Mouse (Mus musculus) embryonic facial prominence, embryonic 10.5 days (tissue): ENCODE measurements at regions not wholly inside any gene's neighbourhood (a gene's known extent, or its start where the extent isn't known, plus 50 kb on each side); places are given as distances from the start of the nearest gene placed in this dataset.

Source experiments
- DNase-seq: peaks from one replicate; pipeline ENCODE4 v3.0.0-alpha.2; 2017; ENCODE audit warnings: low spot score
- H3K27ac ChIP-seq: fragments of 300-500 bp; sonication (generic); replicated peaks from 2 replicates; pipeline ENCODE4 v1.5.1; 2016; ENCODE audit warnings: mild to moderate bottlenecking
- H3K27me3 ChIP-seq: fragments of 300-500 bp; sonication (generic); replicated peaks from 2 replicates; pipeline ENCODE4 v1.6.1; 2016; ENCODE audit warnings: low read depth, mild to moderate bottlenecking; ENCODE audit not compliant: poor library complexity, severe bottlenecking
- H3K36me3 ChIP-seq: fragments of 300-500 bp; sonication (generic); replicated peaks from 2 replicates; pipeline ENCODE4 v1.6.1; 2016; ENCODE audit warnings: mild to moderate bottlenecking, moderate library complexity
- H3K4me1 ChIP-seq: fragments of 300-500 bp; sonication (generic); 2 replicates; pipeline ENCODE4 v1.6.1; 2016
- H3K4me3 ChIP-seq: fragments of 300-500 bp; sonication (generic); 2 replicates; pipeline ENCODE4 v1.5.1; 2016; ENCODE audit warnings: mild to moderate bottlenecking, moderate library complexity
- H3K9me3 ChIP-seq: fragments of 300-500 bp; sonication (generic); 2 replicates; pipeline ENCODE4 v1.6.1; 2016; ENCODE audit warnings: mild to moderate bottlenecking
- WGBS: fragments of 180-500 bp; shearing (Covaris S2); methylation state at CpG from one replicate; pipeline ENCODE4 v1.1.7; 2016; 5-methylcytosine and 5-hydroxymethylcytosine counted together

DNA sequence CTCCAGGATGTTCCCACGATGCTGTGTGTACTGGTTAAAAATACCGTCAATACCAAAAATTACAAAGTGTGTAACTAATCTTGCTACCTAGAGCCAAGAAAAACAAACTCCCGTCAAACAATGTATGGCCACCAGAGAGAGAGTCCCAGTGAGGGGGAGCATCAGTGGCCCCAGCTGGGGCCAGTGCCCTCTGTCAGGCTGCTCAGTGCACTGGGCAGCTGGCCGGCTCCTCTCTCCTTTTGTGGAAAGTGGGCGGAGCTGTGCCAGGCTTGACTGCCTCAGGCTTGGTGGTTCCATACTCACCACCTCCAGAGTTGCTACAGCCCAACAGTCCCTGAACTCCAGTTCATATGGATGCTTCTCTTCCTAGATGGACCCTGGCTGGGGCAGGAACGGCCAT, 53.8 kb upstream of the Sept5 start:
- H3K36me3 ChIP-seq = no peaks in the 10 kb centered on the region
- peaks cover 28% of the 10 kb centered on the region for H3K4me1 ChIP-seq
- DNase-seq = no peak
- H3K27me3 ChIP-seq = peaks cover 5% of the 10 kb centered on the region
- H3K9me3 ChIP-seq = no peaks in the 10 kb centered on the region
- H3K4me3 ChIP-seq = no peak overlapping the region
- H3K27ac ChIP-seq = no peak overlapping the region
- 51% methylated on average over 6 of the region's 6 CpGs for WGBS

DNA sequence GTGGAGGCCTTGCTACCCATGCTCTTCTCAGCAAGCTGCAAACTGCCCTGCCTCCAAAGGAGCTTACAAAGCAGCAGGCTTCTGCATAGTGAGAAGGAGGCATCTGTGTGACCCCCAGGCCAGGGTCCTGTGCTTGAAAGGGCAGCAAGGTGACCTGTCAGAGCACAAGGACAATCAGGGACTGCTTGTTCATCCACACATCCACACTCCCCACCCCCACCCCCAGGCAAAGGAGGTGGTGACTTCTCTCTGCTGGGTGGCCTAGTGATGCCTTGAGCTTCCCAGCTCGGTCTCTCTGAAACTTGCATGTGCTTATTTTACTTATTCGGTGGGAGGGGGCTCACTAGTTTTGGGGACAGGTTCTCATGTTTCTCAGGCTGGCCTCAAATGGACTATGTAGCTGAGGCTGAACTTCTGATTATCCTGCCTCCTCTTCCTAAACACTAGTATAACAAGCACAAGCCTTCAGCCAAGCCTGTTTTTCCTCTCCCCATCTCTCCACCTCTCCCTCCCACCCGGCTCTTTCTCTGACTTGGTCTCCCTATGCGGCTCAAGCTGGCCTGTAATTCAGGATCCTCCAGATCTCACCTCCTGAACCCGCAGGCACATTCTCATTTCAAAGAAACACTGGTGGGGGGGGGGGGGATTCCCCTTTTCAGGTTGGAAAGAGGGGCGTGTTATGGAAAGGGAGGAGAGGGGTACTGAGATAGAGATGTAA, 56.4 kb upstream of the Sept5 start:
- Histone ChIP-seq H3K27ac (peak overlapping the region; percentile 78), H3K9me3 (no peaks in the 10 kb centered on the region), H3K4me3 (peak overlapping the region; percentile 26; the same call in 1 of the 2 replicates), H3K4me1 (peaks cover 28% of the 10 kb centered on the region), H3K36me3 (no peaks in the 10 kb centered on the region), H3K27me3 (peaks cover 5% of the 10 kb centered on the region)
- 1% methylated on average over 6 of the region's 6 CpGs for WGBS
- DNase-seq = peak; percentile 45

GRCm38 (mm10) chr16:18686916-18687315, 57.2 kb upstream of the Sept5 start:
- Histone ChIP-seq H3K4me3 (peak overlapping the region; percentile 47), H3K9me3 (no peaks in the 10 kb centered on the region), H3K27me3 (peaks cover 4% of the 10 kb centered on the region), H3K36me3 (no peaks in the 10 kb centered on the region), H3K27ac (peak overlapping the region; percentile 84), H3K4me1 (peaks cover 28% of the 10 kb centered on the region)
- DNase-seq = peak; percentile 93
- WGBS = under 1% methylated on average over 17 of the region's 17 CpGs

DNA sequence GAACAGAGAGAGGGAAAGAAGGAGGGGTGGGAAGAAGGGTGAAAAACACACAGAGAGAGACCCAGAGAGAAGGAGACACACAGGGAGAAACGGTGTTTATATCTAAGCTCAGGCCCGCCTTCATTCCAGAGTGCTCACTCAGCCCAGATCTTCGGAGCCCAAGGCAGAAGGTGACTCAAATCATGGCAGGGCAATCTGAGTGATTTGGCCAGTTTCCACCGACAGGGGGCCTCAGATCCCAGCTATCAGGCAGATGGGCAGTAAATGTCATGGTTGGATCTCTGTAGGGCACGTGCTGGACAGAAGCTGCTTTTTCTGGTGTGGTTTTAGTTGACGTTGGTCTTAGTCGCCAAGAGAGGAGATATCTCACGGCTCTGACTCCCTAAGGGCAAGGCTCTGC, 57.6 kb upstream of the Sept5 start:
- H3K36me3 ChIP-seq = no peaks in the 10 kb centered on the region
- peak; percentile 84 for DNase-seq
- no peaks in the 10 kb centered on the region for H3K9me3 ChIP-seq
- H3K27me3 ChIP-seq = no peaks in the 10 kb centered on the region; the same call in 1 of the 2 replicates
- 6% methylated on average over 8 of the region's 8 CpGs for WGBS
- peak overlapping the region; percentile 47 for H3K4me3 ChIP-seq
- peaks cover 28% of the 10 kb centered on the region for H3K4me1 ChIP-seq
- peak overlapping the region; percentile 84 for H3K27ac ChIP-seq

- Histone ChIP-seq H3K4me1 (peaks cover 12% of the 10 kb centered on the region), H3K36me3 (no peaks in the 10 kb centered on the region), H3K27ac (no peak overlapping the region), H3K4me3 (no peak overlapping the region), H3K9me3 (no peaks in the 10 kb centered on the region), H3K27me3 (no peaks in the 10 kb centered on the region)
- 70% methylated on average over 5 of the region's 5 CpGs for WGBS
- DNase-seq = no peak
Observed at GRCm38 (mm10) chr16:18695596-18695995, 65.8 kb upstream of the Sept5 start.

GRCm38 (mm10) chr16:18696074-18696819, 66.5 kb upstream of the Sept5 start:
- Histone ChIP-seq H3K4me1 (peaks cover 12% of the 10 kb centered on the region), H3K36me3 (no peaks in the 10 kb centered on the region), H3K4me3 (peak overlapping the region; percentile 30; the same call in 1 of the 2 replicates), H3K9me3 (no peaks in the 10 kb centered on the region), H3K27me3 (no peaks in the 10 kb centered on the region), H3K27ac (no peak overlapping the region)
- peak; percentile 89 for DNase-seq
- 12% methylated on average over 20 of the region's 20 CpGs for WGBS

GRCm38 (mm10) chr16:18696820-18697168, 67.0 kb upstream of the Sept5 start:
- Histone ChIP-seq H3K9me3 (no peaks in the 10 kb centered on the region), H3K4me1 (peaks cover 12% of the 10 kb centered on the region), H3K27me3 (no peaks in the 10 kb centered on the region), H3K4me3 (peak overlapping the region; percentile 30; the same call in 1 of the 2 replicates), H3K36me3 (no peaks in the 10 kb centered on the region), H3K27ac (no peak overlapping the region)
- 60% methylated on average over 5 of the region's 5 CpGs for WGBS
- DNase-seq = no peak

GRCm38 (mm10) chr16:18704126-18704525, 72.5 kb upstream of the Cldn5 start:
- Histone ChIP-seq H3K4me3 (no peak overlapping the region), H3K9me3 (no peaks in the 10 kb centered on the region), H3K4me1 (0 out of 2 replicates have a peak, but pooled peaks cover 2% of the 10 kb centered on the region), H3K36me3 (no peaks in the 10 kb centered on the region), H3K27ac (no peak overlapping the region), H3K27me3 (no peaks in the 10 kb centered on the region; the same call in 1 of the 2 replicates)
- DNase-seq = no peak
- WGBS = 69% methylated on average over 9 of the region's 9 CpGs

DNA sequence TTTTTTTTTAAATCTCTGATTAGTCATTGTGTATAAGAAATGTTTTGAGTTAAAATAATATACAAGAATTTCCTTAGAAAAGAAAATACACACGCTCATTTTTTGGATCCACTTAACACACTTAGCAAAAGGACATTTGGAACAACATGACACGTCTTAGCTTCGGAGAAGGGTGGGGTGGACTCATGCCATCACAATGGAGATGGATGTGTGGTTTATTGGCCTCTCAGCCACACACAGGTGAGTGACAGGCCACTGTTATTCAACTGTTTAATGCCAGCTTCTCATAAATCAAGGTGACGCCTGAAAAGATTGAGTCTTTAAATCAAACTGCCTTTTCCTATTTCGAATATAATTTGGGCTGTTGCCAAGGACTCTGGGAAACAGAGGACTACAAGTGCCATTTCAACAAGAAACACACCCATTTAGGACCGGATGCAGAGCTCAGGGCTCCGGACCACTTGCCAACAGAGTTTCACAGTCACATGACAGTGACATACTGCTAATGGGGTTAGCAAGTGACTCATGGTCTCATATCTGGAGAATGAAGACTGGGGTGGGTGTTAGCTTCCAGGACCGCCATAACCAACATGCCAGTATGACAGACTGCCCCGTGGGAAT, 71.5 kb upstream of the Cldn5 start:
- 82% methylated on average over 9 of the region's 9 CpGs for whole genome bisulfite sequencing
- Histone ChIP-seq H3K27ac (no peak overlapping the region), H3K9me3 (no peaks in the 10 kb centered on the region), H3K4me3 (no peak overlapping the region), H3K36me3 (no peaks in the 10 kb centered on the region), H3K27me3 (no peaks in the 10 kb centered on the region; the same call in 1 of the 2 replicates), H3K4me1 (0 out of 2 replicates have a peak, but pooled peaks cover 2% of the 10 kb centered on the region)
- DNase-seq = no peak

DNA sequence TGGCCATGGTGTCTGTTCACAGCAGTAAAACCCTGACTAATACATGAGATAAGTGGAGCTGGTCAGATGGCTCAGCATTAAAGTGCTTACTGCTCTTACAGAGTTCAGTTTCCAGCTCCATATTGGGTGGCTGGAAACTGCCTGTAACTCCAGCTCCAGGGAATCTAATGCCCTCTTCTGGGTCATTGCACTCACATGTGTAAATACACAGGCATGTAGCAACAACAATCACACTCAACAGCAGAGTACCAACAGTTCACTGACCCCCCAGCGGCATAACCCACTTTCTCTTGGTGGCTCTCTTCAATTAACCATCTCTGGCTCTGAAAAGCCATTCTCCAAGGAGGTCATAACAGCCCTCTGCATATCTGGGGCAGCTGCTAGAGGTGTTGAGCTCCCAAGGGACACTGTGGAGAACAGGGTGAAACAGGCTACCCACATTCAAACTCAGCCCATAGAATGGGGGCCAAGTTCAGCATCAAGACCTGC, 65.0 kb upstream of the Cldn5 start:
- WGBS = 82% methylated on average over 1 of the region's 1 CpGs
- Histone ChIP-seq H3K27me3 (no peaks in the 10 kb centered on the region), H3K27ac (no peak overlapping the region), H3K4me1 (0 out of 2 replicates have a peak, but pooled peaks cover 3% of the 10 kb centered on the region), H3K36me3 (no peaks in the 10 kb centered on the region), H3K9me3 (no peaks in the 10 kb centered on the region), H3K4me3 (no peak overlapping the region)
- no peak for DNase-seq

DNA sequence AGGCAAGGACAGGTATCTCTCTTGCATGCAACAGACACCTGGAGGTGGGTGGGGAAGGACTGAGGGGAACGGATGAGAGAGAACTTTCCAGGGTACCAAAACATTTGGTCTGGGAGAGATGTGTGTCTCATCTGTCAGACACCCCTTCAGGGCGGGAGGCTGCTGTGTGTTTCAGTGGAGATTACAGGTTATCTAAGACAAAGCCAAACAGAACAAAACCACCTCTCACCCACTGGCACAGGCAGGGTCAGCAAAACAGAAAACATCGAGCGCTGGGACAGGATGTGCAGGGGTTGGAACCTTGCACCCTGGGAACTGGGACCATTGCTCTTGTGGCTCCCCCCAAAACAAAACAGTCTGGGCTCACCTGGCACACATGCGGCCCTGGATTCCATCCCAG, 63.6 kb upstream of the Cldn5 start:
- WGBS = 71% methylated on average over 5 of the region's 5 CpGs

GRCm38 (mm10) chr16:18715381-18715780, 61.3 kb upstream of the Cldn5 start:
- Histone ChIP-seq H3K4me3 (no peak overlapping the region), H3K27me3 (no peaks in the 10 kb centered on the region), H3K27ac (no peak overlapping the region), H3K9me3 (no peaks in the 10 kb centered on the region), H3K4me1 (peaks cover 5% of the 10 kb centered on the region; the same call in 1 of the 2 replicates), H3K36me3 (no peaks in the 10 kb centered on the region)
- no peak for DNase-seq
- 79% methylated on average over 3 of the region's 3 CpGs for WGBS

More for the DNA sequence above, 63.6 kb upstream of the Cldn5 start:
- Histone ChIP-seq H3K27me3 (no peaks in the 10 kb centered on the region), H3K36me3 (no peaks in the 10 kb centered on the region), H3K27ac (no peak overlapping the region), H3K4me3 (no peak overlapping the region), H3K4me1 (peaks cover 4% of the 10 kb centered on the region; the same call in 1 of the 2 replicates), H3K9me3 (no peaks in the 10 kb centered on the region)
- no peak for DNase-seq
